Mouse (Mus musculus) thymus, postnatal 4 days (tissue): ENCODE data around the gene Olfr711.
"Not testable (repeated sequence)": the region's sequence is repeated elsewhere in the genome, so short reads cannot be mapped to it uniquely, and the experiment has no call there.

ENCODE experiments used
- DNase-seq: peaks from one replicate; pipeline ENCODE4 v3.0.0; 2021

Gene Olfr711

GRCm38 (mm10) chr7:106975353-106975752 is at the start of gene Olfr711:
Gene Olfr711, minus strand, starts transcription at chr7:106975453.
- DNase-seq = no peak

DNA sequence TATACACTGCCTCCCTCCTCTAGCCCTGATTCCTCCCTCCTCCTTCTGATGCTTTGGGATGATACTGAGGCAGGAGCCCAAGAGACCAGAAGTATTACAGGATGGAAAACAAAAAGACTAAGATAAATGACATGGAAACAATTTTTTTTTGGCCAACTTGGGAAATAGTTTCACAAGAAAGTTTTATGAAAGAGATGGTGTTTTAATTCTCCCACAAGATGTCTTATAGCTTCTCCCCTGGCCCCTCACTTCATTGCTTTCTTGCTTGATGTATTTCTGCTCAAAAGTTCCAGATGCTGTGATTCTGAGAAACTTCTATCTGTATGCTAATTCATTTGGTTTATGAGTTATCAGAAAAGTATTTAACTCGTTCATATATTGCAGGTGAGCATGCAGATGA is 30.7 kb upstream of the Olfr711 start, which contains the start of gene Olfr2:
Gene Olfr2, minus strand, starts transcription at position 101 of the 400 bp plus-strand sequence.
- no peak for DNase-seq

GRCm38 (mm10) chr7:107004169-107004568 is 28.9 kb upstream of the Olfr711 start:
- no peak for DNase-seq

DNA sequence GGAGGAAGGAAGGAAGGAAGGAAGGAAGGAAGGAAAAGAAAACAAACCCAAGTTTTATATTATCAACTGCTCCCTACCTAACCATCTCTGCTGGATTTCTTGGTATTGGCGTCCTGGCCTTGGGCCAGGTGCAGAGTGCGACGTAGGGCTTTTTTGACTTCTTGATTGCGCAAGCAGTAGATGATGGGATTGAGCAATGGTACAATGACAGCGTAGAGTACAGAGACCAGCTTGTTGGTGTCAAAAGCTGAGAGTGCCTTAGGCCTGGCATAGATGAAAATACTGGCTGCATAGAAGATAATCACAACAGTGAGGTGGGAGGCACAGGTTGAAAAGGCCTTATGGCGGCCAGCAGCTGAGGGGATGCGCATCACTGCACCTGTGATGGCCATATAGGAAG is 25.5 kb upstream of the Olfr711 start:
- no peak for DNase-seq

DNA sequence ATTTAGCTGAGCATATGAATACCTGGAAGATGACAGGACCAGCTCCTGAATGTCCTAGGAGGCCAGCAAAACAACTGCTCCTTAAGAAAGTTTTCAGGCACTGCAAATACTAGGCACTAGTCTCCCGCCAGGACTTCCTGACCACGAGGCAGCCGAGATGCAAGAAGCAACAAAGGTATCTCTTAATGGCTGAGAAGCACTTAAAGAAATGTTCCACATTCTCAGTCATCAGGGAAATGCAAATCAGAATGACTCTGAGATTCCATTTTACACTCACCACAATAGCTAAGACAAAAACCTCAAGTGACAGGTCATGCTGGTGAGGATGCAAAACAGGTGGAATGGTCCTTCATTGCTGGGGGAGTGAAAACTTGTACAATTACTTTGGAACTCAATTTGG is 10.0 kb upstream of the Olfr711 start:
- DNase-seq = no peak

GRCm38 (mm10) chr7:106967503-106967902 is 7.8 kb downstream of the Olfr711 start:
- DNase-seq = not testable (repeated sequence)

GRCm38 (mm10) chr7:106963837-106964236 is 11.4 kb downstream of the Olfr711 start, which contains the start of gene Olfr6:
Gene Olfr6, minus strand, starts transcription at chr7:106963937.
- no peak for DNase-seq

DNA sequence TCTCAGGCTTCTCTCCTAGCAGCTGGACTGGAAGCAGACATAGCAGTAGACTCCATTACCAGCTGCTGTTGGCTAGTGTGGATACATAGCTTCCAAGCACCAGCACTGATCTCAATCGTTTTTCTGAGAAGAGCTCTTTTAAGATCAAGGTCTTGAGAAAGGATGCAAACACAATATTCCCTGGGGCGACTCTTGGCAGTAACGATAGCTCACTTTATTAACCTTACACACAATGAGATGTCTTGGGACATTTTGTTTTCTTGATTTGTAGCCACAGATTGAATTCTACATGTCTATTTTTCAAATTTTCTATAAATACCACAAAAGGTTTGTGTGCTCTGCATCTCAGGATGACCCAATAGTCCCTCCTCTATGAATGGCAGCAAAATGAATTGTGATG is 27.0 kb downstream of the Olfr711 start, which contains the start of gene Olfr710:
Gene Olfr710, minus strand, starts transcription at position 101 of the 400 bp plus-strand sequence.
- DNase-seq = no peak

- no peak for DNase-seq
These were observed 43.1 kb downstream of the Olfr711 start, which contains the start of gene Olfr709-ps1 for GRCm38 (mm10) chr7:106932119-106932518. Gene Olfr709-ps1, minus strand, starts transcription at chr7:106932219.

DNA sequence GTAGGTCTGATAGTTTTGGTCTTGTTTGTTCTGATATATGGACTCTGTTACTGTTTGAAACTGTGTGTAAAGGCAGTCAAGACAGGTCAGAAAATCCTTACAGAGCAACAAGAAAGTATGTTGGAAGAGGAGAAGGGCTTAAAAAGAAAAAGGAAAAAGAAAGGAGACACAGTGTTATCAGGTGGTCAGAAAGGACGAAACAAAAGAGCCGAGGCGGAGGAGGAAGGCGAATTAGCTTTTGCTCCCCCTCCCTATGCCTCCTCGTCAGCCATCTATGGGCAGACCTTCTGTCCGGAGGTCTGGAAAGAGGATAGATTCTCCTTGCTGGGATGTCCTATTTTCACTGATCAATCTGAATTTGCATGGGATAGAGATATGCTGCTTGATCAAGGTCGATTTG is 54.3 kb downstream of the Olfr711 start:
- peak; percentile 8 for DNase-seq
